Mouse (Mus musculus) thymus, adult 2 months (tissue): ENCODE results near the gene Apobec4.

ENCODE experiments used
- CTCF ChIP-seq: fragments of 200-500 bp; IDR thresholded peaks from 2 replicates; pipeline ENCODE4 v1.5.1; 2012; ENCODE audit warnings: mild to moderate bottlenecking, control low read depth, low read length, moderate library complexity, borderline replicate concordance; ENCODE audit not compliant: control insufficient read depth, poor library complexity, insufficient read depth; ENCODE audit errors: extremely low read depth
- POLR2A ChIP-seq: fragments of 200-500 bp; IDR thresholded peaks from 2 replicates; pipeline ENCODE4 v1.6.1; 2012; ENCODE audit warnings: mild to moderate bottlenecking, low read length, control low read depth, moderate library complexity; ENCODE audit not compliant: control insufficient read depth, poor library complexity, insufficient read depth; ENCODE audit errors: extremely low read depth

DNA sequence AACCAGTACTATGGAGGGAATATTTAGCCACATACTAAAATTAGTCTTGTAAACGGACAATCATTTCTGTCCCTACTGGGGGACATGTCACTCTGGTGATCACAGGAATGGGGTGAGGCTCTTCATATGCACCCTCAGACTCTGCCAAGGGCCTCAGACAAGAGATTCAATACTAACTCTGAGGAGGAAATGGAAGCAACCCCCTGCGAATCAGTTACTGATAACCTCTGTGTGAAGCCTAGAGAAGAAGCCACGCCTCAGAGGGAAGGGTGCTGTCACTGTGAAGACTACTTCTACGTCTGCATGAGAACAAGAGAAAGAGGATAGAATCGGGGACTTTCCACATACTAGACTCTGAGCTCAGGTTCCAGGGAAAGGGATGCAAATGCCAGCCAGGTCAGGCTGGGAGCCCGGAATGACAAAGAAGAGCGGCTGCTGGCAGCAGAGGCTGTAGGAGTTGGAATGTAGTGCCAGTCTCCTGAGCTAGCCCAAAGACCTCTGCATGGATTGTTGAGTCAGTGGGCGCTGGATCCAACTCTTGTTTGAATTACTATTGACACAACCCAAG, 45.4 kb downstream of the Apobec4 start:
- TF ChIP-seq POLR2A, result no peak
- TF ChIP-seq CTCF, result no peak
